Mouse (Mus musculus): ENCODE measurements around the gene Cript. TPM values are rescaled to one million over a fixed set of nuclear protein-coding genes. Genes with fewer than 3 reads are reported as not detected.

Cript gene
- polyA plus RNA-seq, 1 experiment from 2014 or later, result 191 TPM

DNA sequence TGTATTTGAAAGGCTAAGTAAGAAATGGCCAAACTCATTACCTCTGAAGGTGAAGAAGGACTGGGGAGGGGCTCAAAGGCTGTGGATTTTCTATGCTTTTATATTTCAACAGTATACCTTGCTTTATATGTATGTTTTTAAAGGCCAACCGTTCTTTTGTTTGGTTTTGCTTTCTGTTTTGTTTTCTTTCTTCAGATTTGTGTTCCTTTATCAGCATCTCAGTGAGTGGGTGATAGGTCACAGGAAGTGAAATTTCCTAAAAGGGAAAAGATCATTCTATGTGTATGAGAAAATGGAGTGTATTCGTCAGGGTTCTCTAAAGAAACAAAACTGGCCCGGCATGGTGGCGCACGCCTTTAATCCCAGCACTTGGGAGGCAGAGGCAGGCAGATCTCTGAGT, 58.3 kb downstream of the Cript start:
- no peak overlapping the region for H3K4me3 ChIP-seq (ENCODE audit: low read depth, low read length)
- H3K4me2 ChIP-seq (ENCODE audit: low read depth, low read length), result no peak overlapping the region
- ATAC-seq (replicated peaks; ENCODE audit: insufficient number of reproducible peaks, low FRiP score, low TSS enrichment, low read depth), result no peak
- no peaks in the 10 kb centered on the region for H3K9me3 ChIP-seq (replicated peaks; ENCODE audit: control insufficient read depth, low read length)
- H3K9ac ChIP-seq (replicated peaks; ENCODE audit: low read length), result no peak overlapping the region
- no peaks in the 10 kb centered on the region for H3K36me3 ChIP-seq (replicated peaks; ENCODE audit: control insufficient read depth, insufficient read depth, low read depth, low read length)
- H3K4me1 ChIP-seq (ENCODE audit: control insufficient read depth, insufficient read depth, low read length), result no peaks in the 10 kb centered on the region
- 88% methylated on average over 5 of the region's 5 CpGs for WGBS
- no peak for DNase-seq (ENCODE audit: low spot score)
- no peak overlapping the region for H3K27ac ChIP-seq (replicated peaks; ENCODE audit: low read depth, low read length)
- H3K27me3 ChIP-seq (ENCODE audit: control insufficient read depth, insufficient read depth, low read length), result no peaks in the 10 kb centered on the region

Other genes starting within 250 kb of the Cript start
- not detected in 2 replicates for gene Tmem247, start 108.2 kb upstream of the Cript start, polyA plus RNA-seq (2014; fragmentation: Nextera tagmentation; extraction: Ambion mirVana)
- not detected in 2 replicates for gene Atp6v1e2, start 77.7 kb upstream of the Cript start, polyA plus RNA-seq (2014; fragmentation: Nextera tagmentation; extraction: Ambion mirVana)
- 17.2 and 20.7 TPM in 2 replicates for gene Rhoq, start 62.5 kb upstream of the Cript start, polyA plus RNA-seq (2014; fragmentation: Nextera tagmentation; extraction: Ambion mirVana)
- gene Pigf, start 144 bp upstream of the Cript start, polyA plus RNA-seq (2014; fragmentation: Nextera tagmentation; extraction: Ambion mirVana), result 39.9 and 49.1 TPM in 2 replicates
- gene Socs5, start 82.1 kb downstream of the Cript start, polyA plus RNA-seq (2014; fragmentation: Nextera tagmentation; extraction: Ambion mirVana), result 16.7 and 18.2 TPM in 2 replicates
- 82.0 and 85.7 TPM in 2 replicates for gene Mcfd2, start 240.4 kb downstream of the Cript start, polyA plus RNA-seq (2014; fragmentation: Nextera tagmentation; extraction: Ambion mirVana)

All from embryonic facial prominence, embryonic 11.5 days (tissue).